Mouse (Mus musculus) ES-Bruce4 (cell line): Measurements from ENCODE around the gene Tmem26. TPM values are rescaled to one million over a fixed set of nuclear protein-coding genes. Genes with fewer than 3 reads are reported as not detected.
"Not testable (repeated sequence)": the region's sequence is repeated elsewhere in the genome, so short reads cannot be mapped to it uniquely, and the experiment has no call there.

Source experiments
- H3K27ac ChIP-seq: 2 replicates; pipeline ENCODE4 v1.5.1; 2012; ENCODE audit warnings: low read length, inconsistent platforms; ENCODE audit not compliant: insufficient read depth
- H3K27me3 ChIP-seq: 2 replicates; pipeline ENCODE4 v1.6.1; 2012; ENCODE audit warnings: mild to moderate bottlenecking, low read length, inconsistent platforms; ENCODE audit not compliant: control insufficient read depth, poor library complexity, insufficient read depth, severe bottlenecking
- H3K36me3 ChIP-seq: 2 replicates; pipeline ENCODE4 v1.6.1; 2012; ENCODE audit warnings: inconsistent platforms, mild to moderate bottlenecking, low read length, moderate library complexity; ENCODE audit not compliant: control insufficient read depth, poor library complexity, insufficient read depth, severe bottlenecking
- H3K4me1 ChIP-seq: one replicate; pipeline ENCODE4 v1.8.1; 2011; ENCODE audit warnings: low read length; ENCODE audit not compliant: control insufficient read depth, insufficient read depth
- H3K4me3 ChIP-seq: 2 replicates; pipeline ENCODE4 v1.5.1; 2011; ENCODE audit warnings: low read depth, mild to moderate bottlenecking, low read length
- H3K9ac ChIP-seq: 2 replicates; pipeline ENCODE4 v1.6.1; 2012; ENCODE audit warnings: low read depth, mild to moderate bottlenecking, inconsistent platforms; ENCODE audit not compliant: poor library complexity, severe bottlenecking
- H3K9me3 ChIP-seq: replicated peaks from 2 replicates; pipeline ENCODE4 v1.6.1; 2012; ENCODE audit warnings: mild to moderate bottlenecking, low read length, inconsistent platforms; ENCODE audit not compliant: control insufficient read depth, poor library complexity, insufficient read depth, severe bottlenecking
- CTCF ChIP-seq: IDR thresholded peaks from one replicate; pipeline ENCODE4 v1.8.1; 2011; ENCODE audit warnings: low read depth, low read length
- EP300 ChIP-seq: IDR thresholded peaks from 2 replicates; pipeline ENCODE4 v1.6.1; 2011; ENCODE audit warnings: low read depth, low read length; ENCODE audit not compliant: insufficient read depth
- POLR2A ChIP-seq: IDR thresholded peaks from one replicate; pipeline ENCODE4 v1.8.1; 2011; ENCODE audit warnings: low read length; ENCODE audit not compliant: insufficient read depth
- polyA plus RNA-seq: library from polyadenylated mRNA; stranded (reverse); fragments of >200 nt; gene quantifications from 2 replicates; pipeline ENCODE4 v1.2.4, GENCODE M21; 2011; ENCODE audit warnings: low read depth; ENCODE audit not compliant: missing spikeins, insufficient read depth, insufficient read length

Tmem26 gene
- polyA plus RNA-seq, 1 experiment, result not detected

- H3K27ac ChIP-seq, result no peak overlapping the region
- H3K4me1 ChIP-seq, result no peaks in the 10 kb centered on the region
- no peak for TF ChIP-seq EP300
- no peak for TF ChIP-seq POLR2A
- TF ChIP-seq CTCF, result no peak
- H3K36me3 ChIP-seq, result no peaks in the 10 kb centered on the region
- H3K4me3 ChIP-seq, result no peak overlapping the region
- no peaks in the 10 kb centered on the region for H3K9me3 ChIP-seq
- no peak overlapping the region for H3K9ac ChIP-seq
- no peaks in the 10 kb centered on the region for H3K27me3 ChIP-seq
These were observed 12.2 kb downstream of the Tmem26 start for GRCm38 (mm10) chr10:68735621-68736020.

DNA sequence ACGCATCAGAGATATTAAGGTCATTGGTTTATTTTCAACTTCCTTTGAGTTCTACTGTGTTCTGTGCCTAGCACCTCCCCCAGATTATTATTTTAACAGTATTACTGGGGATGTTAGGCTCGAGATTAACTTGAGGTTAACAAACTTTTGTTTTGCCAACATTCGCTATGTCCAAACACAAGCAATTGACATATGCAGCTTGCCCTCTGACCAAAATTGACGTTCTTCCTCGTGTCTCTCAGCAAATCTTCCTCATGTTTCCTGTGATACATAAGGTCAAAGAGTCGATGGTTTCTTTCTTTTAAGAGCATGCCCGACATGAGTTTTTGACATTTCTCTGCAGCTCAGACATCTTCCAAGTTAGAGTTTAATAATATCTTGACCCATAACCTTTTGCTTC lies 13.9 kb downstream of the Tmem26 start:
- no peaks in the 10 kb centered on the region; the same call in 1 of the 2 replicates for H3K9me3 ChIP-seq
- no peaks in the 10 kb centered on the region for H3K4me1 ChIP-seq
- no peaks in the 10 kb centered on the region for H3K36me3 ChIP-seq
- H3K9ac ChIP-seq, result no peak overlapping the region
- H3K4me3 ChIP-seq, result no peak overlapping the region
- H3K27ac ChIP-seq, result no peak overlapping the region
- no peak for TF ChIP-seq CTCF
- no peak for TF ChIP-seq EP300
- TF ChIP-seq POLR2A, result no peak
- no peaks in the 10 kb centered on the region for H3K27me3 ChIP-seq

GRCm38 (mm10) chr10:68738981-68739380 lies 15.5 kb downstream of the Tmem26 start:
- H3K4me3 ChIP-seq, H3K9me3 ChIP-seq, H3K36me3 ChIP-seq, H3K9ac ChIP-seq, H3K4me1 ChIP-seq, H3K27me3 ChIP-seq, H3K27ac ChIP-seq: not testable (repeated sequence)

DNA sequence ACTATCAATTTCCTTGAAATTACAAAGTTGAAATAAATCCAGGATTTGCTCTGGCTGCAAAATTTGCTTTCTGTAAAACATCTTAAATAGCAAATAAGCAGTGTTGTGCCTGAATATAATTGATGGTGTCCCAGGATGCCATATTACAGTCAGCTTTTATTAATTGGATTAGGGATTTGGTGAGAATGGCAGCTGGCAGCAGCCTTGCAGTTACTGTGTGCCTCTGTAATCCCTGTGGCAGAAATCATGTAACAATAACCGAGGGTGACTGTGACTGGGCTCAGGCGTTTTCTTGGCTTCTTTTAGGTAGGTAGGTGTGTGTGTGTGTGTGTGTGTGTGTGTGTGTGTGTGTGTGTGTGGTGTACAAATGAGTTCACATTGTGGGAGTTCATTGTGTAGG lies 16.8 kb downstream of the Tmem26 start:
- no peaks in the 10 kb centered on the region; the same call in 1 of the 2 replicates for H3K9me3 ChIP-seq
- no peaks in the 10 kb centered on the region for H3K27me3 ChIP-seq
- H3K27ac ChIP-seq, result no peak overlapping the region
- H3K9ac ChIP-seq, result no peak overlapping the region
- H3K4me1 ChIP-seq, result no peaks in the 10 kb centered on the region
- TF ChIP-seq CTCF (no peak), EP300 (no peak), POLR2A (no peak)
- no peaks in the 10 kb centered on the region for H3K36me3 ChIP-seq
- H3K4me3 ChIP-seq, result no peak overlapping the region

DNA sequence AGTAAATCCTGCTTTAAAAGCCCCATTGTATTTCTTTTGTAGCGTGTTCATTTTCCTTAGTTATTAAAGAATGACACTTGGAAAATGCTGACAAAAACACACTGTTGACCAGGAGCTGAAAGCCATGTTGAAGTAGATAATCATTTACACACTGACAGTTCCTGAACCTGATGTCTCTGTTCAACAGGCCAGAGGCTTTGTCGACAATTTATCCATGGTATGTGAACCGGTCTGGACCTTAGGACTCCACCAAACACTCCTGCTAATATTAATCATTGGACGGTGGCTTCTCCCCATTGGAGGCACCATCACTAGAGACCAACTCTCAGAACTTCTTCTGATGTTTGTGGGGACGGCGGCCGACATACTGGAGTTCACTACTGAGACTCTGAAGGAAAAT lies 27.5 kb downstream of the Tmem26 start:
- Histone ChIP-seq H3K9me3 (no peaks in the 10 kb centered on the region), H3K4me1 (no peaks in the 10 kb centered on the region), H3K4me3 (no peak overlapping the region), H3K9ac (no peak overlapping the region), H3K36me3 (no peaks in the 10 kb centered on the region), H3K27ac (no peak overlapping the region), H3K27me3 (no peaks in the 10 kb centered on the region)
- no peak for TF ChIP-seq POLR2A
- TF ChIP-seq EP300, result no peak
- TF ChIP-seq CTCF, result no peak

- Histone ChIP-seq H3K27ac (no peak overlapping the region), H3K4me1 (no peaks in the 10 kb centered on the region), H3K4me3 (no peak overlapping the region), H3K36me3 (no peaks in the 10 kb centered on the region), H3K9me3 (no peaks in the 10 kb centered on the region), H3K27me3 (no peaks in the 10 kb centered on the region), H3K9ac (no peak overlapping the region)
- TF ChIP-seq POLR2A (no peak), CTCF (peak; percentile 19), EP300 (no peak)
These were observed 35.8 kb downstream of the Tmem26 start for GRCm38 (mm10) chr10:68759238-68759637.
